Mouse (Mus musculus) stomach, embryonic 15.5 days (tissue): ENCODE results near the gene Mavs. TPM values are rescaled to one million over a fixed set of nuclear protein-coding genes. Genes with fewer than 3 reads are reported as not detected.
A peak's percentile ranks its signal among the peaks of the same experiment; 100 is the strongest.
"Not testable (repeated sequence)": the region's sequence is repeated elsewhere in the genome, so short reads cannot be mapped to it uniquely, and the experiment has no call there.

ENCODE experiments used
- ATAC-seq: fragments of 200-750 bp; cut with Nextera tagmentation; 2 replicates; pipeline ENCODE4 v1.8.0; 2017; ENCODE audit warnings: low read depth, moderate number of reproducible peaks, moderate TSS enrichment; ENCODE audit not compliant: insufficient read depth, low FRiP score
- H3K27ac ChIP-seq: fragments of 300-500 bp; sonication (generic); 2 replicates; pipeline ENCODE4 v1.5.1; 2015; ENCODE audit warnings: mild to moderate bottlenecking, inconsistent platforms
- H3K27me3 ChIP-seq: fragments of 300-500 bp; sonication (generic); replicated peaks from 2 replicates; pipeline ENCODE4 v1.6.1; 2015; ENCODE audit warnings: inconsistent platforms
- H3K36me3 ChIP-seq: fragments of 300-500 bp; sonication (generic); 2 replicates; pipeline ENCODE4 v1.6.1; 2015; ENCODE audit warnings: inconsistent platforms
- H3K4me1 ChIP-seq: fragments of 300-500 bp; sonication (generic); 2 replicates; pipeline ENCODE4 v1.6.1; 2015; ENCODE audit warnings: inconsistent platforms
- H3K4me2 ChIP-seq: fragments of 300-500 bp; sonication (generic); 2 replicates; pipeline ENCODE4 v1.6.1; 2015; ENCODE audit warnings: mild to moderate bottlenecking, inconsistent platforms
- H3K4me3 ChIP-seq: fragments of 300-500 bp; sonication (generic); replicated peaks from 2 replicates; pipeline ENCODE4 v1.5.1; 2015; ENCODE audit warnings: inconsistent platforms
- H3K9ac ChIP-seq: fragments of 300-500 bp; sonication (generic); 2 replicates; pipeline ENCODE4 v1.6.1; 2015; ENCODE audit warnings: inconsistent platforms
- H3K9me3 ChIP-seq: fragments of 300-500 bp; sonication (generic); 2 replicates; pipeline ENCODE4 v1.6.1; 2016; ENCODE audit warnings: inconsistent platforms
- WGBS: fragments of 180-500 bp; shearing (Covaris S2); methylation state at CpG from one replicate; pipeline ENCODE4 v1.1.7; 2015; 5-methylcytosine and 5-hydroxymethylcytosine counted together
- polyA plus RNA-seq: library from polyadenylated mRNA; unstranded; fragments of >200 nt; fragmentation: Nextera tagmentation; extraction: Ambion mirVana; gene quantifications from 2 replicates; pipeline ENCODE4 v1.2.1, GENCODE M21; 2015

Gene Mavs
- polyA plus RNA-seq, 1 experiment from 2014 or later = 20.5 TPM

DNA sequence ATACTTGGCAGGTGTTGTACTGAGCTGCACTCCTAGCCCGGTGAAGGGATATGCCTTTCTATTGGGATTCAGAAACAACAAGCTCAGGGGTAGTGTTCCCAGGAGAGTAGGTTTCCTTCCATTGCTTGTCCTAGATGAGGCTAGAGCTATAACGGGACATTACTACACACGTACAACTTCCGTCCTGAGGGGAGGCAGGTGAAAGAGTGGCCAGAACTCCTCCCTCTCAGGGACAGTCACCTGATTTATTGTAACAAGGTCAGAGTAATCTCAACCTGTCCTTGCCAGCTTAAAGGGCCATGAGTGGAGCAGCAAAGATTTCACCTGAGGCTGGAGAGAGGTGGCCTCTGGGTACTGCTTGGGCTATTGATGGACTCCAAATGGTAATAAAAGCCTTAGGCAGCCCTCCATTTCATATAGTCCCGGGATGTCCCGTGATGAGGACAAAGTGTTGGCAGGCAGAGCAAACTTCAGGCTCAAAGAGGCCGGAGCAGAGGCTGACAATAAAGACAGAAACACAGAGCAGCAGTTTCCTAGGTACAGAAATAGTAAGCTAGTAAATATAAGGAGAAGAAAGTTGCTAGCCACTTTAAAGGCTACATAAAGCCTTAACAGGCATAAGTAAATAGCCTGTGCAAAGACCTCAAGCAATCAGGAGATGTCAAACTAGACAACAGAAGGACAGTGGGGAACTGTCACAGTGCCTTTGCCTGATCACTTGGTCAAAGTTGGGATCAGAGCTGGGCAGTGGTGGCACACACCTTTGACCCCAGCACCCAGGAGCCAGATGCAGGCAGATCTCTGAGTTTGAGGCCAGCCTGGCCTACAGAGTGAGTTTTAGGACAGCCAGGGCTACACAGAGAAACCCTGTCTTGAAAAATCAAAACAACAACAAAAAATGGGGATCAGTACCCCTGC is 17.7 kb upstream of the Mavs start:
- Histone ChIP-seq H3K36me3 (no peaks in the 10 kb centered on the region), H3K4me3 (no peak overlapping the region), H3K27ac (no peak overlapping the region), H3K4me1 (peaks cover 8% of the 10 kb centered on the region; the same call in 1 of the 2 replicates), H3K27me3 (no peaks in the 10 kb centered on the region), H3K4me2 (no peak overlapping the region), H3K9ac (no peak overlapping the region), H3K9me3 (no peaks in the 10 kb centered on the region)
- WGBS = 69% methylated on average over 7 of the region's 7 CpGs
- no peak for ATAC-seq

GRCm38 (mm10) chr2:131220030-131220429 is 13.8 kb upstream of the Mavs start:
- Histone ChIP-seq H3K27me3 (no peaks in the 10 kb centered on the region), H3K27ac (no peak overlapping the region), H3K36me3 (no peaks in the 10 kb centered on the region), H3K9ac (no peak overlapping the region), H3K4me1 (no peaks in the 10 kb centered on the region; the same call in 1 of the 2 replicates), H3K4me2 (no peak overlapping the region), H3K9me3 (no peaks in the 10 kb centered on the region), H3K4me3 (no peak overlapping the region)
- WGBS = 64% methylated on average over 4 of the region's 4 CpGs
- no peak for ATAC-seq

DNA sequence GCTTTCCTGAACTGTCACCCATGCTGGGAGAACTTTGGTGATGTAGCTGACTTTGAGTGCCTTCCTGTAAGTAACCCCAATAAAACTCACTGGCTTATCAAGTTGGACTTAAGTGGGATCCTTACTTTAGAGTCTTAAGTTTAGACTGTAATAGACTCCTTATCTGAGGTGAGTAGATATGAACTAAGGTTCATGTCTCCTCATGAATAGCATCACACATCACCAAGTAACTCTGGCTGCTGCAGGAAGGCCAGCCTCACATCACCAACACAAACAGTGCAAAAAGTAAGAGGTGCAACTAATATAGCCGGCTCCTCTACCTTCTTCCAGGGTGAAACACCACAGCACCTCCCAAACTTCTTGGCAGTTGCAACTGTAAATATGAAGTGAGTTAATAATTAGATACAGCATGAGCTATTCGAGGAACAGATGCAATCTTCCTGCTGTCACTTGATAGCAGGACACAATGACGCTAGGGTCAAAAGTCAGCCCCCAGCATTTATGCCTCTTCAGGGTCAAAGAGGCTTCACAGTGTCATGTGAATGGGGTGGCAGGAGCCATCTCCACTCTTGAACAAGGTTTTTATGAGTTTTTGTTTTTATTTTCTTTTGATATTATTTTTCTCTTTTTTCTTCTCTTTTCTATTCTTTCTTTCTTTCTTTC is 11.9 kb upstream of the Mavs start:
- Histone ChIP-seq H3K9me3 (no peaks in the 10 kb centered on the region), H3K4me3 (no peak overlapping the region), H3K4me1 (no peaks in the 10 kb centered on the region; the same call in 1 of the 2 replicates), H3K27me3 (no peaks in the 10 kb centered on the region), H3K9ac (no peak overlapping the region), H3K27ac (no peak overlapping the region), H3K4me2 (no peak overlapping the region), H3K36me3 (no peaks in the 10 kb centered on the region)
- ATAC-seq = no peak
- 67% methylated on average over 3 of the region's 3 CpGs for WGBS

GRCm38 (mm10) chr2:131222562-131222961 is 11.3 kb upstream of the Mavs start:
- Histone ChIP-seq H3K27me3 (no peaks in the 10 kb centered on the region), H3K4me2 (no peak overlapping the region), H3K9ac (no peak overlapping the region), H3K9me3 (no peaks in the 10 kb centered on the region), H3K4me1 (no peaks in the 10 kb centered on the region; the same call in 1 of the 2 replicates), H3K36me3 (no peaks in the 10 kb centered on the region), H3K4me3 (no peak overlapping the region), H3K27ac (no peak overlapping the region)
- ATAC-seq = peak; percentile 32; the same call in 1 of the 2 replicates
- WGBS = 44% methylated on average over 5 of the region's 5 CpGs

DNA sequence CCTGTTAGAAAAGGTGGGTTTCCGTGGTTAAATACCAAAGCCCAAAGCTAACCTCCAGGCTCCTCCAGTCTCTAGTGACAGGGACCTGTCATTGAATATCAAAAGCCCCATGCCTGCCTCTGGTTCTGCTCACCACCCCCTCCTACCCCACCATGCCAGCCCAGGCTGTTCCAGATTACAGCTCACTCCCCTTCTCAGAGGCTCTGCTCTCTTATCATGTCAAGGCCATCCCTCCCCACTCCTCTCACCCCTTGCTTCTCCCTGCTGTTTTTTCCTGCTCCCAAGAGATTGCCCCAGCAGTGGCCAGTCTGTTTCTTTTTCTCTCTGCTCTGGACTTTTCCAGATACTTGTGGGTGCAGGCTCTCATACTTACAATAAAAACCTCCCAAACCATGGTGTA is 10.3 kb upstream of the Mavs start:
- Histone ChIP-seq H3K27me3 (no peaks in the 10 kb centered on the region), H3K36me3 (no peaks in the 10 kb centered on the region), H3K9ac (no peak overlapping the region), H3K4me1 (no peaks in the 10 kb centered on the region; the same call in 1 of the 2 replicates), H3K27ac (no peak overlapping the region), H3K4me3 (no peak overlapping the region), H3K4me2 (no peak overlapping the region), H3K9me3 (no peaks in the 10 kb centered on the region)
- 59% methylated on average over 1 of the region's 1 CpGs for WGBS
- peak; percentile 94; the same call in 1 of the 2 replicates for ATAC-seq

GRCm38 (mm10) chr2:131225178-131225577 is 8.7 kb upstream of the Mavs start:
- no peak overlapping the region for H3K27ac ChIP-seq
- WGBS = 89% methylated on average over 6 of the region's 6 CpGs
- H3K27me3 ChIP-seq = no peaks in the 10 kb centered on the region
- no peaks in the 10 kb centered on the region for H3K9me3 ChIP-seq
- no peak overlapping the region for H3K4me3 ChIP-seq
- no peaks in the 10 kb centered on the region; the same call in 1 of the 2 replicates for H3K4me1 ChIP-seq
- H3K4me2 ChIP-seq = no peak overlapping the region
- no peak for ATAC-seq
- H3K36me3 ChIP-seq = no peaks in the 10 kb centered on the region
- no peak overlapping the region for H3K9ac ChIP-seq

- H3K4me3 ChIP-seq, H3K27me3 ChIP-seq, H3K4me2 ChIP-seq, ATAC-seq, H3K36me3 ChIP-seq, H3K27ac ChIP-seq, H3K9me3 ChIP-seq, H3K4me1 ChIP-seq, H3K9ac ChIP-seq: not testable (repeated sequence)
- 60% methylated on average over 2 of the region's 2 CpGs for WGBS
These were observed 7.2 kb upstream of the Mavs start for GRCm38 (mm10) chr2:131226669-131227068.

GRCm38 (mm10) chr2:131227243-131227642 is 6.6 kb upstream of the Mavs start:
- Histone ChIP-seq H3K4me1 (no peaks in the 10 kb centered on the region), H3K27me3 (no peaks in the 10 kb centered on the region), H3K9me3 (no peaks in the 10 kb centered on the region), H3K36me3 (no peaks in the 10 kb centered on the region), H3K9ac (no peak overlapping the region), H3K27ac (no peak overlapping the region), H3K4me2 (no peak overlapping the region), H3K4me3 (no peak overlapping the region)
- 87% methylated on average over 3 of the region's 3 CpGs for WGBS
- ATAC-seq = no peak

DNA sequence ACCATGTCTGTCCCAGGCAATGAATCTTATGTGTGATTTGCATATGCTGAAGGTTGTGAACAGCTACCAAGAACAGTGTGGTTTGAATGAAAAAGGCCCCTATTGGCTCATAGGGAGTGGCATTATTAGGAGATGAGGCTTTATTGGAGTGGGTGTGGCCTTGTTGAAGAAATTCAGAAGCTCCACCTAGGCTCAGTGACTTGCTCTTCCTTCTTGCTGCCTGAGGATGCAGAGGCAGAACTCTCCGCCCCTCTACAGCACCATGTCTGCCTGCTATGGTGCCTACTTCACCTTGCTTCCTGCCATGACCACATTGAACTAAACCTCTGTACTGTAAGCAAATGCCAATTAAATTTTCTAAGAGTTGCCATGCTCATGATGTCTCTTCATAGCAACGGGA is 1.3 kb upstream of the Mavs start:
- no peaks in the 10 kb centered on the region for H3K36me3 ChIP-seq
- H3K9ac ChIP-seq = no peak overlapping the region
- no peak overlapping the region for H3K4me3 ChIP-seq
- no peaks in the 10 kb centered on the region for H3K27me3 ChIP-seq
- H3K4me2 ChIP-seq = no peak overlapping the region
- H3K4me1 ChIP-seq = peaks cover 16% of the 10 kb centered on the region
- 81% methylated on average over 2 of the region's 2 CpGs for WGBS
- no peak overlapping the region for H3K27ac ChIP-seq
- peak; percentile 33; the same call in 1 of the 2 replicates for ATAC-seq
- no peaks in the 10 kb centered on the region for H3K9me3 ChIP-seq

- ATAC-seq = no peak
- H3K27me3 ChIP-seq = no peaks in the 10 kb centered on the region
- H3K4me1 ChIP-seq = peaks cover 16% of the 10 kb centered on the region
- H3K4me3 ChIP-seq = peak overlapping the region; percentile 68
- 12% methylated on average over 28 of the region's 28 CpGs for WGBS
- H3K27ac ChIP-seq = peak overlapping the region; percentile 73
- no peaks in the 10 kb centered on the region for H3K9me3 ChIP-seq
- no peaks in the 10 kb centered on the region for H3K36me3 ChIP-seq
- H3K4me2 ChIP-seq = peak overlapping the region; percentile 88
- peak overlapping the region; percentile 75 for H3K9ac ChIP-seq
These were observed 326 bp downstream of the Mavs start for GRCm38 (mm10) chr2:131234127-131234650.

GRCm38 (mm10) chr2:131234970-131235635 is 1.2 kb downstream of the Mavs start:
- no peaks in the 10 kb centered on the region for H3K36me3 ChIP-seq
- 58% methylated on average over 7 of the region's 7 CpGs for WGBS
- ATAC-seq = no peak

More at GRCm38 (mm10) chr2:131234970-131235635, 1.2 kb downstream of the Mavs start:
- Histone ChIP-seq H3K9me3 (no peaks in the 10 kb centered on the region), H3K4me3 (peak overlapping the region; percentile 68), H3K27me3 (no peaks in the 10 kb centered on the region), H3K4me1 (peaks cover 16% of the 10 kb centered on the region), H3K4me2 (peak overlapping the region; percentile 88), H3K9ac (peak overlapping the region; percentile 75; the same call in 1 of the 2 replicates), H3K27ac (no peak overlapping the region)
